Mouse (Mus musculus): ENCODE measurements at regions not wholly inside any gene's neighbourhood (a gene's known extent, or its start where the extent isn't known, plus 50 kb on each side); places are given as distances from the start of the nearest gene placed in this dataset.
A peak's percentile ranks its signal among the peaks of the same experiment; 100 is the strongest.
"Not testable (repeated sequence)": the region's sequence is repeated elsewhere in the genome, so short reads cannot be mapped to it uniquely, and the experiment has no call there.

DNA sequence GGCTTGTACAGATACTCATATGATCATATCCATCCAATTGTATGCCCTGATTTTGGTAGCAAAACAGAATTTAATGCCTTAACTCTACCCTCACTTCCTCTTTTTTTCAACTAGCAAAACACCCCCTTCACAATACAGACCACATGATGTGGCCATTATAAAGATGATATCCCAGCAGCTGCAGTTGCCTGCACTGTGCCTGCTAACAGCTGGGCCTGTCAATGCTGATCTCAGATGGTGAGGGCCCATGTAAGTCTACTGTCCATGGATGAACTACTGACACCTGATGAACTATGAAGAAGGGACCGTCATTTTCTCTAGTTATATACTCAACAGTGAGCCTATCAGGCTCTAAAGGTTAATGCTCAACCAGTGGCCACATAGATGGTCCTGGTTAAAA is 191.8 kb upstream of the Fmr1 start:
- TF ChIP-seq USF1 (IDR thresholded peaks at IDR 0.05; ENCODE audit: low read depth, low read length) (no peak), TAL1 (IDR thresholded peaks at IDR 0.05; ENCODE audit: low read length) (no peak)
- Histone ChIP-seq H3K36me3 (ENCODE audit: control insufficient read depth in 1 of 2, insufficient read depth in 2 of 2, low read length in 2 of 2) (no peaks in the 10 kb centered on the region), H3K4me3 (ENCODE audit: control insufficient read depth in 1 of 2, insufficient read depth in 1 of 2, low read depth in 2 of 2, low read length in 2 of 2) (no peak overlapping the region), H3K4me1 (ENCODE audit: control insufficient read depth in 1 of 2, insufficient read depth in 2 of 2, low read length in 2 of 2) (no peaks in the 10 kb centered on the region), H3K27me3 (ENCODE audit: control insufficient read depth in 1 of 2, insufficient read depth in 2 of 2, low read length in 2 of 2) (no peaks in the 10 kb centered on the region), H3K9me3 (replicated peaks; ENCODE audit: insufficient read depth, low read length) (no peaks in the 10 kb centered on the region), H3K27ac (ENCODE audit: control insufficient read depth, low read depth, low read length) (no peak overlapping the region), H3K9ac (ENCODE audit: control insufficient read depth, low read depth, low read length, poor library complexity, severe bottlenecking) (no peak overlapping the region), H3K79me2 (ENCODE audit: control insufficient read depth, insufficient read depth, low read length, poor library complexity) (no peaks in the 10 kb centered on the region)
- DNase-seq (ENCODE audit: low read depth, low spot score), result peak; percentile 1

DNA sequence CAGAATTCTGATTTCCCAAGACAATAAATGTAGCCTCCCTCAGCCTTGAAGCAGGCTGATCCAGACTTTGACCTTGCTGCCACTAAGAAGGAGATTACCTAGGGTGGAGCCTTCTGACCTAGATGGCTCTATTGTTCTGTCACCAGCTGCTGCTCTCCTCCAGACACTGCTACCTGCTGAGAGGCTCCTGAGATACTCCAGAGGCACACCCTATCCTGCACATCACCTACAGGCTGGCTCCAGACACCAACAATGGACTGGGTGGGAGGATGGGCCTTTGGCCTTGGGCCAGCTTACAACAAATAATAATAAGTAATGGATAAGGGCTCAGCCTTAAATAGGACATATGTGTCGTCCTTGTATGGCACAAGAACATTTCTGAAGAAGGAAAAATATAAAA is 186.3 kb upstream of the Fmr1 start:
- not testable (repeated sequence) for H3K9me3 ChIP-seq (replicated peaks; ENCODE audit: insufficient read depth, low read length); H3K4me3 ChIP-seq (ENCODE audit: control insufficient read depth in 1 of 2, insufficient read depth in 1 of 2, low read depth in 2 of 2, low read length in 2 of 2); H3K79me2 ChIP-seq (ENCODE audit: control insufficient read depth, insufficient read depth, low read length, poor library complexity); DNase-seq (ENCODE audit: low read depth, low spot score); H3K27me3 ChIP-seq (ENCODE audit: control insufficient read depth in 1 of 2, insufficient read depth in 2 of 2, low read length in 2 of 2); H3K4me1 ChIP-seq (ENCODE audit: control insufficient read depth in 1 of 2, insufficient read depth in 2 of 2, low read length in 2 of 2); H3K36me3 ChIP-seq (ENCODE audit: control insufficient read depth in 1 of 2, insufficient read depth in 2 of 2, low read length in 2 of 2); H3K27ac ChIP-seq (ENCODE audit: control insufficient read depth, low read depth, low read length); H3K9ac ChIP-seq (ENCODE audit: control insufficient read depth, low read depth, low read length, poor library complexity, severe bottlenecking)

DNA sequence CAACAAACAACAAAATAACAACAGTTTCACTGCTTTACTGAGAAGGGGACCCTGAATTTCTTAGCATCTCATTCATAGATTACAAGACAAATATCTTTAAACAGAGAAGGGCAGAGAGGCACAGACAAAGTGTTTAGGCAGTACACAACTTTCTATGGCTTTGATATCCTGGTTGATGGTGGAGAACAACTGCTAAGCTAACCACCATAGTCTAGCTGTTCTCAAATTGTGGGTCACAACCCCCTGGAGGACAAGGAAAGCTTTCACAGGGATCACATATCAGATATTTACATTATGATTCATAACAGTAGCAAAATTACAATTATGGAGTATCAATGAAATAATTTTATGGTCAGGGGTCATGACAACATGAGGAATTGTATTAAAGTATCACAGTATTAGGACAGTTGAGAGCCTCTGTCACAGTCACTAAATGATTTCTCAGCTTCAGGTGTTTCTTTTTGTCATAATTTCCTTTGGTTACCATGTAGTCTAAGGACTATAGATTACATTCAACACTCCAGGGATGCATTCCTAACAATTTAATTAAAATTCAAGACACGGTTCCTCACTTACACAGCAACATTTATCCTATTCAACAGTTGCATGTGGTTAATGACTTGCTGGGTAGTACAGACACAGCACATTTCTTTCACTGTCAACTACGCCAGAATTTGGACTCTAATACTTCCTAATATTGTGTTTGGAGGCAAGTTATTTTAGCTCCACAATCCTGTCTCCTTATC is 183.8 kb upstream of the Fmr1 start:
- H3K9ac ChIP-seq (ENCODE audit: control insufficient read depth, low read depth, low read length, poor library complexity, severe bottlenecking), result no peak overlapping the region
- no peaks in the 10 kb centered on the region for H3K4me1 ChIP-seq (ENCODE audit: control insufficient read depth in 1 of 2, insufficient read depth in 2 of 2, low read length in 2 of 2)
- no peak overlapping the region for H3K4me3 ChIP-seq (ENCODE audit: control insufficient read depth in 1 of 2, insufficient read depth in 1 of 2, low read depth in 2 of 2, low read length in 2 of 2)
- H3K27ac ChIP-seq (ENCODE audit: control insufficient read depth, low read depth, low read length), result no peak overlapping the region
- no peaks in the 10 kb centered on the region for H3K79me2 ChIP-seq (ENCODE audit: control insufficient read depth, insufficient read depth, low read length, poor library complexity)
- no peak for DNase-seq (ENCODE audit: low read depth, low spot score)
- TF ChIP-seq SIN3A (IDR thresholded peaks at IDR 0.05; ENCODE audit: low read length), result no peak
- no peak for TF ChIP-seq EP300 (IDR thresholded peaks at IDR 0.05; ENCODE audit: low read depth in 1 of 2, low read length in 2 of 2)
- no peak for TF ChIP-seq E2F4 (IDR thresholded peaks at IDR 0.05; ENCODE audit: borderline replicate concordance, low read depth, low read length)
- no peak for TF ChIP-seq CHD1 (IDR thresholded peaks at IDR 0.05; ENCODE audit: low read depth, low read length)
- TF ChIP-seq BHLHE40 (IDR thresholded peaks at IDR 0.05; ENCODE audit: borderline replicate concordance, low read depth, low read length), result no peak
- no peak for TF ChIP-seq ELF1 (IDR thresholded peaks at IDR 0.05; ENCODE audit: low read depth, low read length)
- TF ChIP-seq TCF12 (IDR thresholded peaks at IDR 0.05; ENCODE audit: low read depth, low read length), result no peak
- no peak for TF ChIP-seq HCFC1 (IDR thresholded peaks at IDR 0.05; ENCODE audit: low read depth, low read length)
- TF ChIP-seq RAD21 (IDR thresholded peaks at IDR 0.05; ENCODE audit: low read depth, low read length), result no peak
- no peak for TF ChIP-seq MXI1 (IDR thresholded peaks at IDR 0.05; ENCODE audit: low read depth, low read length)
- no peak for TF ChIP-seq GABPA (IDR thresholded peaks at IDR 0.05; ENCODE audit: low read depth, low read length)
- TF ChIP-seq ZNF384 (IDR thresholded peaks at IDR 0.05; ENCODE audit: low read depth, low read length), result no peak
- no peak for TF ChIP-seq POLR2A (IDR thresholded peaks at IDR 0.05; ENCODE audit: control insufficient read depth in 1 of 2, insufficient read depth in 1 of 2, low read depth in 1 of 2, low read length in 2 of 2, poor library complexity in 1 of 2)
- no peak for TF ChIP-seq POLR2AphosphoS2 (IDR thresholded peaks at IDR 0.05; ENCODE audit: low read length)
- TF ChIP-seq NELFE (IDR thresholded peaks at IDR 0.05; ENCODE audit: low read depth, low read length), result no peak
- TF ChIP-seq POLR2AphosphoS5 (IDR thresholded peaks at IDR 0.05; ENCODE audit: borderline replicate concordance, low read depth, low read length), result no peak
- H3K9me3 ChIP-seq (replicated peaks; ENCODE audit: insufficient read depth, low read length), result no peaks in the 10 kb centered on the region
- H3K36me3 ChIP-seq (ENCODE audit: control insufficient read depth in 1 of 2, insufficient read depth in 2 of 2, low read length in 2 of 2), result no peaks in the 10 kb centered on the region
- no peaks in the 10 kb centered on the region for H3K27me3 ChIP-seq (ENCODE audit: control insufficient read depth in 1 of 2, insufficient read depth in 2 of 2, low read length in 2 of 2)

All from MEL (cell line).